Mouse (Mus musculus) hindbrain, postnatal 0 days (tissue): ENCODE results near the gene Gm6592. TPM values are rescaled to one million over a fixed set of nuclear protein-coding genes. Genes with fewer than 3 reads are reported as not detected.
"Not testable (repeated sequence)": the region's sequence is repeated elsewhere in the genome, so short reads cannot be mapped to it uniquely, and the experiment has no call there.

Experiments used
- ATAC-seq: fragments of 200-750 bp; cut with Nextera tagmentation; 2 replicates; pipeline ENCODE4 v1.8.0; 2017; ENCODE audit warnings: mild to moderate bottlenecking, moderate TSS enrichment, moderate library complexity
- DNase-seq: peaks from one replicate; pipeline ENCODE4 v3.0.0-alpha.2; 2015; ENCODE audit warnings: low spot score
- H3K27ac ChIP-seq: fragments of 300-500 bp; sonication (generic); 2 replicates; pipeline ENCODE4 v1.5.1; 2014; ENCODE audit warnings: mild to moderate bottlenecking
- H3K27me3 ChIP-seq: fragments of 300-500 bp; sonication (generic); 2 replicates; pipeline ENCODE4 v1.6.1; 2014; ENCODE audit warnings: low read length, mixed read lengths; ENCODE audit not compliant: insufficient read depth
- H3K36me3 ChIP-seq: fragments of 300-500 bp; sonication (generic); 2 replicates; pipeline ENCODE4 v1.6.1; 2014; ENCODE audit warnings: low read length, mixed read lengths; ENCODE audit not compliant: insufficient read depth
- H3K4me1 ChIP-seq: fragments of 300-500 bp; sonication (generic); 2 replicates; pipeline ENCODE4 v1.6.1; 2014; ENCODE audit warnings: antibody characterized with exemption, low read length, mixed read lengths; ENCODE audit not compliant: insufficient read depth
- H3K4me2 ChIP-seq: fragments of 300-500 bp; sonication (generic); 2 replicates; pipeline ENCODE4 v1.6.1; 2014; ENCODE audit warnings: low read depth, mild to moderate bottlenecking, low read length, moderate library complexity, mixed read lengths
- H3K4me3 ChIP-seq: fragments of 300-500 bp; sonication (generic); 2 replicates; pipeline ENCODE4 v1.5.1; 2014; ENCODE audit warnings: low read length
- H3K9ac ChIP-seq: fragments of 300-500 bp; sonication (generic); replicated peaks from 2 replicates; pipeline ENCODE4 v1.6.1; 2014; ENCODE audit warnings: mild to moderate bottlenecking, low read length, moderate library complexity, mixed read lengths
- H3K9me3 ChIP-seq: fragments of 300-500 bp; sonication (generic); 2 replicates; pipeline ENCODE4 v1.6.1; 2016; ENCODE audit warnings: low read length, mixed read lengths
- CTCF ChIP-seq: IDR thresholded peaks from 2 replicates; pipeline ENCODE4 v1.5.1; 2016; ENCODE audit warnings: antibody characterized with exemption, control low read depth, low read depth
- WGBS: fragments of 180-500 bp; shearing (Covaris S2); extraction: QIAGEN DNeasy Blood & Tissue Kit; methylation state at CpG from one replicate; pipeline ENCODE4 v1.1.7; 2014; 5-methylcytosine and 5-hydroxymethylcytosine counted together
- polyA plus RNA-seq: library from polyadenylated mRNA; unstranded; fragments of >200 nt; fragmentation: Nextera tagmentation; extraction: Ambion mirVana; gene quantifications from 2 replicates; pipeline ENCODE4 v1.2.1, GENCODE M21; 2015
- total RNA-seq: library from RNA; depleted of rRNA; stranded (reverse); fragments of >200 nt; gene quantifications from 2 replicates; pipeline ENCODE4 v1.2.3, GENCODE M21; 2014; rRNA removed

Gm6592 gene
- not detected in 2 replicates for total RNA-seq
- not detected in 2 replicates for polyA plus RNA-seq

DNA sequence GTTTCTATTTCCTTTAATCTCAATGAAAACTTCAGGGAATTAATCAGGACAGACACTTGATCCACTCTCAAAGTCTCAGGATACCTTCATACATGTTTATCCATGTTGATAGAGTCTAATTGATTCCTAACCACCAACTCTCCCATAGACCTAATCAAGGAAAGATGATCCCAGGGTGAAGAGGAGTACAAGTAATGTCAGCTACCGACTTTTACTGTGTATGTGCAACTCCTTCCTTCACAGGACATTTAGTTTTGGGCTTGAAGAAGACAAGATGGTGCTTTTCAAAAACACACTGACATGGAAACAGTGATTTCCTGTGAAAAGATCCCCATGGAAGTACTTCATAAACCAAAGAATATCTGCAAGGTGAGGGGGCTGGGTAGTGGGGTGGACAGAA, at the start of gene Gm6592:
TSS of gene Gm6592 (plus strand) at position 301 of the 400 bp plus-strand sequence.
- DNase-seq: no peak
- Histone ChIP-seq H3K4me1 (no peaks in the 10 kb centered on the region), H3K4me3 (no peak within 1 kb of the TSS), H3K9me3 (no peaks in the 10 kb centered on the region), H3K36me3 (no peaks in the 10 kb centered on the region), H3K9ac (no peak within 1 kb of the TSS), H3K27ac (no peak within 1 kb of the TSS), H3K4me2 (no peak within 1 kb of the TSS), H3K27me3 (no peaks in the 10 kb centered on the region)
- ATAC-seq: no peak
- no peak for TF ChIP-seq CTCF
- WGBS: 78% methylated on average over 1 of the region's 1 CpGs

DNA sequence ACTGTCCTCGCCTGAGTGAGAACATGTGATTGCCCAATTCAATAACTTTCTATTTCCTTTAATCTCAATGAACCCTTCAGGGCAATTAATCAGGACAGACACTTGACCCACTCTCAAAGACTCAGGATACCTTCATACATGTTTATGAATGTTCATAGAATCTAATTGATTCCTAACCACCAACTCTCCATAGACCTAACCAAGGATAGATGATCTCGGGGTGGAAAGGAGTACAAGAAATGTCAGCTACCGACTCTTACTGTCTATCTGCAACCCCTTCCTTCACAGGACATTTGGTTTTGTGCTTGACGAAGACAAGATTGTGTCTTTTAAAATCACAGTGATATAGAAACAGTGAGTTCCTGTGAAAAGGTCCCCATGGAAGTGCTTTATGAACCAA, 40.4 kb upstream of the Gm6592 start, which contains the start of gene Ssxb5:
TSS of gene Ssxb5 (plus strand) at position 301 of the 400 bp plus-strand sequence.
- H3K4me1 ChIP-seq, H3K27ac ChIP-seq, H3K36me3 ChIP-seq, H3K27me3 ChIP-seq, H3K4me2 ChIP-seq, DNase-seq, ATAC-seq, H3K4me3 ChIP-seq, H3K9me3 ChIP-seq, H3K9ac ChIP-seq: not testable (repeated sequence)
- 84% methylated on average over 4 of the region's 4 CpGs for WGBS

DNA sequence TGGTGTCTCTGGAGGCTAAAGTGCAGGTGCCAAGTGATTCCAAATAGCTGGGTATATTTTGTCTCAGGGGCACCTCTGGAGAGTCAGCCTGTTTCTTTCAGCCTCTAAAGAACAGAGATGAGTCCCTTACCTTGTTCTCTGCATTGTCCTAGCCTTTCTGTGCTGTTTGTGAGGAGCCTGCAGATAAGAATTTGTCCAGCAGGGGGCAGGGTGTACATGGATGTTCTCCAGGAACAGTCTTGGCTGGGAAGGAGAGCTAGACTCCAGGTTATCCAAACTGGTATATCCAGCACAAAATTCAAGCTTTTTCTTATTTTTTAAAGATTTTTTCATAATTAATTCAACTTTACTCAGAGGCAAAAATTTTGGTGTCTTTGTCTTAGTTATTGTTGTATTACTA, 11.8 kb upstream of the Gm6592 start:
- Histone ChIP-seq H3K9ac (no peak overlapping the region), H3K27me3 (no peaks in the 10 kb centered on the region), H3K9me3 (no peaks in the 10 kb centered on the region), H3K4me1 (no peaks in the 10 kb centered on the region), H3K4me2 (no peak overlapping the region), H3K27ac (no peak overlapping the region), H3K4me3 (no peak overlapping the region), H3K36me3 (no peaks in the 10 kb centered on the region)
- ATAC-seq (0 out of 2 replicates have a peak, but pooled peaks have one; percentile 66), DNase-seq (peak; percentile 60)
- TF ChIP-seq CTCF: peak; percentile 66

DNA sequence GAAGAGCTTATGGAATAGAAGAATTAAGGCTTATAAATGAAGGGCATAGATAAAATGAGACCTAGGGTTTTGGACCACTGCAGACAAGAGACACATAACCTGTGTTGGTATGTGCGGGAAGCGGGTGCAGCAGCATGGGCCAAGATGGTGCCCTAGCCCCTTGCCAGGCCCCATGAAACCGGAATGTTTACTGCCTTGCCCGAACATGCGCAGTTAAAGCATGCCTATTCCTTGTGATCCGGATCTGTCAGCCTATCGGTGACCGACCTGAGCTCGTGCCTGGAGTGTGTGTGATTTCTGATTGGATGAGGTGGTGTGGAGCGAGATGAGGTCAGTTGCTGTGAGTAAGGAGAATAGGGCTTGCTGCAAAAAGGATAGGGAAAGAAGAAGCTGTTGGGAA, 8.7 kb downstream of the Gm6592 start:
- ATAC-seq (no peak), DNase-seq (no peak)
- H3K4me1 ChIP-seq: no peaks in the 10 kb centered on the region
- whole genome bisulfite sequencing: 91% methylated on average over 10 of the region's 10 CpGs
- no peak for TF ChIP-seq CTCF
- H3K27me3 ChIP-seq: no peaks in the 10 kb centered on the region
- no peak overlapping the region for H3K4me3 ChIP-seq
- no peaks in the 10 kb centered on the region for H3K36me3 ChIP-seq
- H3K9ac ChIP-seq: no peak overlapping the region
- H3K27ac ChIP-seq: no peak overlapping the region
- H3K4me2 ChIP-seq: no peak overlapping the region
- no peaks in the 10 kb centered on the region for H3K9me3 ChIP-seq

DNA sequence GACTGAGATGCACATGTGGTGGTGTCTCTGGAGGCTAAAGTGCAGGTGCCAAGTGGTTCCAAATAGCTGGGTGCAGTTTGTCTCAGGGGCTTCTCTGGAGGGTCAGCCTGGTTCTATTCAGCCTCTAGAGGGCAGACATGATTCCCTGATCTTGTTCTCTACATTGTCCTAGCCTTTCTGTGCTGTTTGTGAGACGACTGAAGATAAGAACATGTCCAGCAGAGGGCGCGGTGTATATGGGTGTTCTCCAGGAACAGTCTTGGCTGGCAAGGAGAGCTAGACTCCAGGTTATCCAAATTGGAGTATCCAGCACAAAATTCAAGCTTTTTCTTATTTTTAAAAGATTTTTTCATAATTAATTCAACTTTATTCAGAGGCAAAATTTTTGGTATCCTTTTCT, 20.5 kb downstream of the Gm6592 start:
- H3K27ac ChIP-seq, H3K9ac ChIP-seq, H3K36me3 ChIP-seq, H3K4me1 ChIP-seq, H3K9me3 ChIP-seq, H3K4me2 ChIP-seq, H3K27me3 ChIP-seq, H3K4me3 ChIP-seq: not testable (repeated sequence)
- DNase-seq (peak; percentile 76), ATAC-seq (peak; percentile 32; the same call in 1 of the 2 replicates)
- WGBS: 10% methylated on average over 3 of the region's 3 CpGs
- TF ChIP-seq CTCF: peak; percentile 66

DNA sequence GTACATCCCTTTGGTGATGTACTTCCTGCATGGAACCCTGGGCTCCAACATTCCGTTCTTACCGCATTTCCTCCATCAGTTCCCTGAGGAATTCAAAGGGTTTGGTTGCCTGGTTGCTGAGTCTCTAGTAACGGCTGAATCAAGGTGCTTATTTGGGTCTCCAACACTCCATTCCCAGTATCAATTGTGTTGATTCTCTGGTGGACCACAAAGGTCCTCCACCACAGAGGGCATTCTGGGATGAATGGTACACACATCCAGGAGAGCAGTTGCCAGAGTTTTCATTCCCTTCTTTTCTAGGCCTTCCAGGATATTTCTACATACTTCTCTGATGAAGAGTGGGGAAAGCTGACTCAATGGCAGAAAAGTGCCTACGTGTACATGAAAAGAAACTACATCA, 30.2 kb downstream of the Gm6592 start, which contains the start of gene Gm5751:
TSS of gene Gm5751 (plus strand) at position 301 of the 400 bp plus-strand sequence.
- ATAC-seq, H3K4me1 ChIP-seq, H3K36me3 ChIP-seq, DNase-seq, H3K9me3 ChIP-seq, H3K4me3 ChIP-seq, H3K27me3 ChIP-seq, H3K27ac ChIP-seq, H3K4me2 ChIP-seq, H3K9ac ChIP-seq: not testable (repeated sequence)
- 91% methylated on average over 3 of the region's 4 CpGs for WGBS

DNA sequence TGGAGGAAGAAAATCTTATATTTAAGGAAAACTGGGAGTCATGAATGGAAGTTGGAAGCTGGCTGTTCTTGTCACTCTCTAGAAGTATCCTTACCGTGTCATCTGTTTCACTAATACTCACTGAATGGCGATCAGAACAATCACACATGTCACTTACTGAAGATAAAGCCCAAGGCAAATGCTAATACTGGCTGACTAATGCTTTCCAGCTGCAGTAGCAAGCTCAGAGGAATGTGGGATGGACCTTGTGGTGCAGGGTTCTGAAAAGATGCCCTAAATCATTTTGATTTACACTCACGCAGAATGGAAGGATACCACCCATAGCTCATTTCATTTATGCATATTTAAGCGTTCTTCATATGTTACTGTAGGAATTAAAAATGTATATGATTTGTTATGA, 40.5 kb downstream of the Gm6592 start:
- Histone ChIP-seq H3K9me3 (no peaks in the 10 kb centered on the region), H3K27ac (no peak overlapping the region), H3K4me1 (no peaks in the 10 kb centered on the region), H3K27me3 (no peaks in the 10 kb centered on the region), H3K4me2 (no peak overlapping the region), H3K36me3 (no peaks in the 10 kb centered on the region), H3K9ac (no peak overlapping the region), H3K4me3 (no peak overlapping the region)
- no peak for ATAC-seq
- WGBS: 72% methylated on average over 4 of the region's 4 CpGs
- DNase-seq: no peak
- no peak for TF ChIP-seq CTCF
